ENCODE assay signal across 8 mouse cellular contexts in genomic region chr6:149374986-149375457, GRCm38 (mm10). TPM values are rescaled to one million over a fixed set of nuclear protein-coding genes. Genes with fewer than 3 reads are reported as not detected.
DNase-seq lines count a peak whose midpoint lies in the region; ATAC-seq lines count a peak whose summit lies in the region.

No protein-coding gene starts in this region.

- H3K9me3 ChIP-seq in hindbrain, embryonic 14.5 days (ENCODE audit: control insufficient read depth, low read length), result no peaks in the 10 kb centered on the region
- H3K9me3 ChIP-seq in hindbrain, embryonic 12.5 days (replicated peaks), result no peaks in the 10 kb centered on the region

- ATAC-seq in hindbrain, embryonic 14.5 days (ENCODE audit: low FRiP score), result no peak
- ATAC-seq in hindbrain, embryonic 12.5 days (ENCODE audit: low FRiP score), result no peak

- 66% methylated on average over 2 of the region's 2 CpGs for WGBS in hindbrain, embryonic 14.5 days
- 76% methylated on average over 2 of the region's 2 CpGs for WGBS in hindbrain, embryonic 12.5 days

- H3K4me3 ChIP-seq in hindbrain, embryonic 14.5 days (replicated peaks; ENCODE audit: low read length), result no peak overlapping the region
- no peak overlapping the region for H3K4me3 ChIP-seq in hindbrain, embryonic 12.5 days

- no peaks in the 10 kb centered on the region for H3K27me3 ChIP-seq in hindbrain, embryonic 14.5 days (ENCODE audit: control insufficient read depth, insufficient read depth, low read length)
- no peaks in the 10 kb centered on the region for H3K27me3 ChIP-seq in hindbrain, embryonic 12.5 days

- no peak overlapping the region for H3K9ac ChIP-seq in hindbrain, embryonic 14.5 days
- no peak overlapping the region for H3K9ac ChIP-seq in hindbrain, embryonic 12.5 days

- H3K36me3 ChIP-seq in hindbrain, embryonic 14.5 days (replicated peaks; ENCODE audit: control insufficient read depth, insufficient read depth), result no peaks in the 10 kb centered on the region
- H3K36me3 ChIP-seq in hindbrain, embryonic 12.5 days, result no peaks in the 10 kb centered on the region

- peak; percentile 68 for DNase-seq in hindbrain, embryonic 14.5 days (ENCODE audit: low spot score)
- DNase-seq in c-Kit-negative CD71-positive TER-119-positive erythroid progenitor cells, embryonic 14.5 days (ENCODE audit: low read depth, low spot score), result peak; percentile 63
- peak; percentile 79 for DNase-seq in fibroblast of lung, adult 2 months (ENCODE audit: low read depth)
- DNase-seq in heart, postnatal 4 days, result peak; percentile 80
- DNase-seq in layer of hippocampus, postnatal 14 days (ENCODE audit: low spot score in 2 of 2), result peak; percentile 20 to 70
- peak; percentile 93 for DNase-seq in lung, postnatal 36 days
- DNase-seq in right cerebral cortex, postnatal 4 days, result peak; percentile 20

- no peaks in the 10 kb centered on the region for H3K4me1 ChIP-seq in hindbrain, embryonic 14.5 days (replicated peaks; ENCODE audit: control insufficient read depth, insufficient read depth, low read length)
- H3K4me1 ChIP-seq in hindbrain, embryonic 12.5 days, result no peaks in the 10 kb centered on the region

- no peak overlapping the region for H3K27ac ChIP-seq in hindbrain, embryonic 14.5 days
- no peak overlapping the region for H3K27ac ChIP-seq in hindbrain, embryonic 12.5 days

- H3K4me2 ChIP-seq in hindbrain, embryonic 14.5 days (replicated peaks), result no peak overlapping the region
- no peak overlapping the region for H3K4me2 ChIP-seq in hindbrain, embryonic 12.5 days (replicated peaks)

RNA-seq across cellular contexts. Expression of gene Bicd1, which starts 33.7 kb away (rescaled TPM):
- polyA plus RNA-seq in hindbrain, embryonic 14.5 days (2014; fragmentation: Nextera tagmentation; extraction: Ambion mirVana), result 40.9 and 44.6 TPM in 2 replicates
- 28.0 and 31.2 TPM in 2 replicates for polyA plus RNA-seq in hindbrain, embryonic 12.5 days (2016; fragmentation: Nextera tagmentation; extraction: Ambion mirVana)
- 1 to 10 TPM; 4.4 to 4.6 TPM for total RNA-seq in heart, postnatal 4 days (2021)
- 10 to 100 TPM; 53.5 to 56.2 TPM for total RNA-seq in layer of hippocampus, postnatal 14 days (2021)

Comparison
In these comparisons a context has a peak if more than half of its experiments do, and no peak if none do; other contexts are left out.
1. DNase-seq: peak in every context shown above with its lines; median percentile 93 in lung, postnatal 36 days; 80 in heart, postnatal 4 days; 79 in fibroblast of lung, adult 2 months; 68 in hindbrain, embryonic 14.5 days; 63 in c-Kit-negative CD71-positive TER-119-positive erythroid progenitor cells, embryonic 14.5 days; 45 in layer of hippocampus, postnatal 14 days; 20 in right cerebral cortex, postnatal 4 days.
2. RNA of gene Bicd1, which starts 33.7 kb away (total RNA-seq): 53.5 to 56.2 TPM in layer of hippocampus, postnatal 14 days; 4.4 to 4.6 TPM in heart, postnatal 4 days; every median in the first group is over 4 times any median in the second.